Mouse (Mus musculus): ENCODE results near the gene Nmt1.

DNA sequence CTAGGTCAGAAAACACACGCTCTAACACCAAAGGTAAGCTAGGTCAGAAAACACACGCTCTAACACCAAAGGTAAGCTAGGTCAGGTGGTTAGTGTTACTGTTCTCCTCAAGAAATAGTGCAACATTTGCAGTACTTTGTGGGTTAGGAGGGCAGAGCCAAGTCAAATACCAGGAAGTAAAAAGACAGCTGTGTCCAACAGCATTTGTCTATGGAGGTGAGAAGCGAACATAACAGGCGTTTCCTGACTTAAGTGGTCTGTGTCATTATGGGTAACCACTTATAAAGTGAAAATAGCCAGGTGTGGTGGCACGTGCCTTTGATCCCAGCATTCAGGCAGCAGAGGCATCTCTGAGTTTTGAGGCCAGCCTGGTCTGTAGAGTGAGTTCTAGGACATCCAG lies 21.6 kb downstream of the Nmt1 start:
- TF ChIP-seq CTCF (conservative IDR thresholded peaks at IDR 0.05; ENCODE audit: low read length): no peak
- no peak for TF ChIP-seq POU5F1 (IDR thresholded peaks at IDR 0.05; ENCODE audit: borderline replicate concordance, low read length)

Data from E14TG2a.4 (cell line).